Mouse (Mus musculus) limb, embryonic 14.5 days (tissue): ENCODE measurements around the gene Jtb. TPM values are rescaled to one million over a fixed set of nuclear protein-coding genes. Genes with fewer than 3 reads are reported as not detected.

Experiments used
- ATAC-seq: fragments of 200-750 bp; cut with Nextera tagmentation; 2 replicates; pipeline ENCODE4 v1.8.0; 2017; ENCODE audit warnings: low read depth, moderate number of reproducible peaks, moderate TSS enrichment; ENCODE audit not compliant: low FRiP score
- DNase-seq: peaks from one replicate; pipeline ENCODE4 v3.0.0-alpha.2; 2015; ENCODE audit warnings: low spot score
- H3K27ac ChIP-seq: fragments of 300-500 bp; sonication (generic); replicated peaks from 2 replicates; pipeline ENCODE4 v1.5.1; 2014; ENCODE audit warnings: low read depth, mild to moderate bottlenecking, low read length, moderate library complexity, mixed read lengths
- H3K27me3 ChIP-seq: fragments of 300-500 bp; sonication (generic); 2 replicates; pipeline ENCODE4 v1.6.1; 2014; ENCODE audit warnings: low read length, mixed read lengths; ENCODE audit not compliant: control insufficient read depth, insufficient read depth
- H3K36me3 ChIP-seq: fragments of 300-500 bp; sonication (generic); 2 replicates; pipeline ENCODE4 v1.6.1; 2014; ENCODE audit warnings: mild to moderate bottlenecking, low read length, moderate library complexity, mixed read lengths; ENCODE audit not compliant: control insufficient read depth, insufficient read depth
- H3K4me1 ChIP-seq: fragments of 300-500 bp; sonication (generic); 2 replicates; pipeline ENCODE4 v1.6.1; 2014; ENCODE audit warnings: antibody characterized with exemption, low read length, mixed read lengths; ENCODE audit not compliant: control insufficient read depth, insufficient read depth
- H3K4me2 ChIP-seq: fragments of 300-500 bp; sonication (generic); replicated peaks from 2 replicates; pipeline ENCODE4 v1.6.1; 2014; ENCODE audit warnings: low read depth, mild to moderate bottlenecking, low read length, moderate library complexity; ENCODE audit not compliant: severe bottlenecking
- H3K4me3 ChIP-seq: fragments of 300-500 bp; sonication (generic); replicated peaks from 2 replicates; pipeline ENCODE4 v1.5.1; 2014; ENCODE audit warnings: low read length
- H3K9ac ChIP-seq: fragments of 300-500 bp; sonication (generic); 2 replicates; pipeline ENCODE4 v1.6.1; 2014; ENCODE audit warnings: mild to moderate bottlenecking, low read depth, low read length, moderate library complexity; ENCODE audit not compliant: severe bottlenecking
- H3K9me3 ChIP-seq: fragments of 300-500 bp; sonication (generic); 2 replicates; pipeline ENCODE4 v1.6.1; 2016; ENCODE audit warnings: low read length; ENCODE audit not compliant: control insufficient read depth
- POLR2A ChIP-seq: fragments of 200-500 bp; IDR thresholded peaks from 2 replicates; pipeline ENCODE4 v1.8.0; 2012; ENCODE audit warnings: inconsistent platforms, mild to moderate bottlenecking, moderate library complexity, borderline replicate concordance; ENCODE audit not compliant: insufficient read depth, insufficient read length; ENCODE audit errors: extremely low read depth
- WGBS: fragments of 180-500 bp; shearing (Covaris S2); extraction: QIAGEN DNeasy Blood & Tissue Kit; methylation state at CpG from one replicate; pipeline ENCODE4 v1.1.7; 2014; 5-methylcytosine and 5-hydroxymethylcytosine counted together
- polyA plus RNA-seq, 2 experiments: library from polyadenylated mRNA; depleted of rRNA in 1 of 2; stranded (reverse) in 1 of 2; unstranded in 1 of 2; fragments of >200 nt; fragmentation: Nextera tagmentation in 1 of 2; extraction: Ambion mirVana in 1 of 2; gene quantifications; 2 replicates each; pipeline versions ENCODE4 v1.2.1 to v1.2.3; 2012 to 2014

The Jtb gene
- polyA plus RNA-seq, 2 experiments: 74.2 to 130 TPM

DNA sequence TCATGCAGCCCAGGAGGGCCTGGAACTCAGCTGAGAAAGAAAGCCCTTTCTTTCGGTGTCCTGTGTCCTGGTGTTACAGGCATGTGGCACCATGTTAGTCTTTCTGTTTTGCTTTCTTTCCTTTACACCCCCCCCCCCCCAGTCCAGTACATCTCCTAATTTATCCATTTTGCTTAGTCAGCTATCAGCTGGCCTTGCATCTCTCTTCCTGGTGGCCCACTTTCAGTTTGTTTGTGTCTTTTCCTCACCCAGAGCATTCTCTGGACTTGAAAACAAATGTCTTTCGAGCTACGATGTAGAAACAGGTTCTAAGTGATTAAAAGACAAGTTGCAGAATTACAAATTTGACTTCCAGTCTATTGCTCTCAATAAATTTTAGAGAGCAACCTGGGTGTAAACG is 8.9 kb upstream of the Jtb start:
- WGBS: 90% methylated on average over 4 of the region's 4 CpGs
- Histone ChIP-seq H3K27me3 (no peaks in the 10 kb centered on the region), H3K4me1 (peaks cover 11% of the 10 kb centered on the region), H3K4me2 (no peak overlapping the region), H3K4me3 (no peak overlapping the region), H3K9ac (no peak overlapping the region), H3K9me3 (no peaks in the 10 kb centered on the region), H3K36me3 (peaks cover 10% of the 10 kb centered on the region), H3K27ac (no peak overlapping the region)
- DNase-seq (no peak), ATAC-seq (no peak)
- TF ChIP-seq POLR2A: no peak

DNA sequence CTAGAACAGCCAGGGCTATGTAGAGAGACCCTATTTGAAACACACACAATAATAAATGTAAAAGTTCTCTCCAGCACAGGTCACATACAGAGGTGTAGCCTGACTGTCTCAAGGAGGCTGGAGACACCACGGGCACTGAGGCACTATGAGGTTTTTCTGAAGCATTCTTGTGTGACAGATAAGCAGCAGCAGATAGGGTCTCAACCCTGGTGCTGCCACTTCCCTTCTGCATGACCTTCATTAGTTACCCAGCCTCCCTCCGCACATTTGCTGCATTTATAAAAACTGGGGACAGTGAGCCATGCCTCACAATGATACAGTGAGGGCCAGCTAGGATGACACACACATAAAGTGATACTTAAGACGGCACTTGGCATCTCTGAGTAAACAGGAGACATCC is 8.5 kb upstream of the Jtb start:
- 88% methylated on average over 3 of the region's 3 CpGs for WGBS
- H3K27me3 ChIP-seq: no peaks in the 10 kb centered on the region
- peaks cover 11% of the 10 kb centered on the region for H3K4me1 ChIP-seq
- DNase-seq: no peak
- peaks cover 10% of the 10 kb centered on the region for H3K36me3 ChIP-seq
- no peaks in the 10 kb centered on the region for H3K9me3 ChIP-seq
- H3K4me2 ChIP-seq: no peak overlapping the region
- ATAC-seq: no peak
- no peak overlapping the region for H3K9ac ChIP-seq
- no peak overlapping the region for H3K27ac ChIP-seq
- no peak for TF ChIP-seq POLR2A
- H3K4me3 ChIP-seq: no peak overlapping the region

DNA sequence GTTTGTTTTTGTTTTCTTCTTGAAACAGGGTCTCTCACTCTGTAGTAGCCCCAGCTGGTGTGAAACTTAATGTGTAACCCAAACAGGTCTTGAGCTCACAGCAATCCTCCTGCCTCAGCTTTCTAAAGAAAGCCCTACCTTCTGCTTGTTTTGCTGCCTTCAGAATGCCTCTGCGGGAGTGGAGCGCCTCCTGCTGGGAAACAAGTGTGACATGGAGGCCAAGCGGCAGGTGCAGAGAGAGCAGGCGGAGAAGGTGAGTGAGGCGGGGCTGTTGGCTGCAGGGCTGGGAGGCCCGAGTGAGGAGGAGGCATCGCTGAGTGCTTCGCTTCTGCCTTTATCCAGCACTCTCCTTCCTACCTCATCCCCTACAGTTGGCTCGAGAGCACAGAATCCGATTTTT is 7.1 kb upstream of the Jtb start:
- Histone ChIP-seq H3K27ac (no peak overlapping the region), H3K4me3 (no peak overlapping the region), H3K9ac (no peak overlapping the region), H3K9me3 (no peaks in the 10 kb centered on the region), H3K4me1 (peaks cover 11% of the 10 kb centered on the region), H3K27me3 (no peaks in the 10 kb centered on the region), H3K36me3 (peaks cover 10% of the 10 kb centered on the region), H3K4me2 (no peak overlapping the region)
- ATAC-seq (no peak), DNase-seq (no peak)
- TF ChIP-seq POLR2A: no peak
- 72% methylated on average over 10 of the region's 10 CpGs for whole genome bisulfite sequencing

DNA sequence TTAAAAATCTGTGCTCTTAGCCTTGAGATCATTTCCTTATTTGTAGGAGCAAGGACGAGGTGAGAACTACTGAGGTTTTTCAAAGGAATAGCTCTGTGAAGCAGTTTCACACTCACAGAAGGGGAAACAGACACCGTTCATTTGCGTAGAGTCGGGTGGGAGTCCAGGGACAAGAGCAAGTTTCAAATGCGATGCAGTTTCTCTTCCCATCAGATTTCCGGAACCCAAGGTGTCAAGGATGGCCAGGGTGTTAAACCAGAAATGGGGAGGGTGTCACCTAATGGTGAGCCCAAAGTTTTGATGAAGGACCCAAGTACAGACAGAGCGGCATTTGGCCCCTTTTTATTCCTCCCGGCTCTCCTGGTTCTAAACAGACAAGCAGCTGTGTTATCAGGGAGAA is 322 bp upstream of the Jtb start:
- Histone ChIP-seq H3K4me1 (peaks cover 4% of the 10 kb centered on the region; the same call in 1 of the 2 replicates), H3K27me3 (no peaks in the 10 kb centered on the region), H3K27ac (peak overlapping the region; percentile 88; the same call in 1 of the 2 replicates), H3K9ac (peak overlapping the region; percentile 83), H3K9me3 (no peaks in the 10 kb centered on the region), H3K4me2 (peak overlapping the region; percentile 80), H3K4me3 (peak overlapping the region; percentile 74), H3K36me3 (peaks cover 22% of the 10 kb centered on the region)
- no peak for DNase-seq
- TF ChIP-seq POLR2A: no peak
- no peak for ATAC-seq
- WGBS: 14% methylated on average over 8 of the region's 8 CpGs

DNA sequence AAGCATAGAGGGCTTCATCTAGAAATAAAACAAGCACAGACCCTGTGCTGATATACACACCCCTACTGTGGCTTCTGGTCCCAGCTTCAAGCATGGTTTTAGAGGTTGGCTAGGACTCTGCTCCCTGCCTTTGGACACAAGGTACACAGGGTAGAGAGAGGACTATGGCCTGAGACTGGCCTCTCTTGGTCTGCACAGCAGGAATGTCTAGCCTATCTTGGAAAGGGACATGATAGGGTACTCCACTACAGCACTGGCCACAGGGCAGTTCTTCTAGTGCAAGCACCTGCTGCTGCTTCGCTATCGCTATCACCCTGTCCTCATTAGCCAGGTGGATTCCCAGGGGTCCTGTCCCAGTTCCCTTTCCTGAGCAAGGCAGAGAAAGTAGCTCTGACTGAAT is 9.9 kb downstream of the Jtb start:
- no peak overlapping the region for H3K4me3 ChIP-seq
- no peaks in the 10 kb centered on the region for H3K9me3 ChIP-seq
- no peak overlapping the region for H3K9ac ChIP-seq
- peaks cover 8% of the 10 kb centered on the region; the same call in 1 of the 2 replicates for H3K36me3 ChIP-seq
- no peak overlapping the region for H3K4me2 ChIP-seq
- no peak for TF ChIP-seq POLR2A
- WGBS: 86% methylated on average over 2 of the region's 2 CpGs
- no peak for DNase-seq
- ATAC-seq: no peak
- H3K27me3 ChIP-seq: no peaks in the 10 kb centered on the region
- peaks cover 14% of the 10 kb centered on the region for H3K4me1 ChIP-seq
- H3K27ac ChIP-seq: no peak overlapping the region
